Mouse (Mus musculus) Muller cell, postnatal 12 days (primary cell): ENCODE measurements around the gene Ptpa.

Source experiments
- DNase-seq: peaks from one replicate; pipeline ENCODE4 v3.0.0-alpha.2; 2015; ENCODE audit errors: inconsistent ontology term

Gene Ptpa

GRCm38 (mm10) chr2:30463904-30464330, 48.1 kb downstream of the Ptpa start:
- peak; percentile 94 for DNase-seq

DNA sequence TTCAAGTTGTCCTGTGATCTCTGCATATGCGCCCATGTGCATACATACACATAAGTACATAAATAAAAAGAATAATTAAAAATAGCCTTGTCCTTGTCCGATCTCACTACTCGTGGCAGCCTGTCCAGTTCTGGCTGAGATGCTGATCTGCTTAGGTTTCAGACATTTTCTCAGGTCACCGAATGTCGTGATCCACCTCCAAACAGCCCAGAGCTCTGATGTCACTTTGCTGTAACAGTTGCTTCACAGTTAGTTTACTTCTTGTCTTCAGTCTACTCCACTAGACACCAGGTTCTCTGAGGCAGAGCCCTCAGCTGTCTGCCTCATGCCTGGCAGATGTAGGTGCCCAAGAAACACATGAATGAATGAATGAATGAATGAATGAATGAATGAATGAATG, 48.6 kb downstream of the Ptpa start:
- peak; percentile 32 for DNase-seq

DNA sequence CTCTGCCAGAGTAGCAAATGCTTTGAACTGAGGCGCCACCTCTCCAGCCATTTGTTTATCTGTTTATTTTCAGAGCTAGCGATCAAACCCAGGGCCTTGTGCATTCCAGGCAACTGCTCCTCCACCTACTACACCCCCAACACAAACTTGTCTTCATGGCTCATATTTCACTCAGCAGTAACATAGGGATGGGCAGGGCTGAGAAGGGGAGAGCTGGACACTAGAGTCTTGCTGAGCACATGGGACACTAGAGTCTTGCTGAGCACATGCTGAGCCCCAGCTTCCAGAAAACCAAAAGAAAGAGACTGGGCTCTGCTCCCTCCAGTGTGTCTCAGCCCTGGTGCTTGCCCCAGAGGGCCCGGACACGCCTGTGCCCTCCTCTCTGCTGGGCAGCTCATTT, 50.9 kb downstream of the Ptpa start:
- DNase-seq: no peak

GRCm38 (mm10) chr2:30469009-30469408, 53.2 kb downstream of the Ptpa start:
- no peak for DNase-seq

DNA sequence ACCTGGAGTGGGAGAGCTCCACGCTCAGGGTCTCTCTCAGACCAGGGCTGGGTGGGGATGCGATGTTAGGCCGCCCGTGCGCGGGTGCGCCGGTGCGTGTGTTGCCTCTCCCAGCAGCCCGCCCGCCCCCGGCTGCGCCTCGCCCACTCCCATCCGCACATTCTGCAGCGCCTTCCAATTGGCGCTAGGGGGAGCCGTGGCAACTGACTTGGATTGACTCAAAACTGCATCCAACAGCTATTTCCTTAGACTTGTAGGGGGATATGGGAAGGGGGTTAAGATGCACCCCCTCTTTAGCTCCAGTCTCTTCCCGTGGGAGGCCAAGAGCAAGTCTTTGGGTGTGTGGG, 53.9 kb downstream of the Ptpa start:
- DNase-seq: peak; percentile 82

DNA sequence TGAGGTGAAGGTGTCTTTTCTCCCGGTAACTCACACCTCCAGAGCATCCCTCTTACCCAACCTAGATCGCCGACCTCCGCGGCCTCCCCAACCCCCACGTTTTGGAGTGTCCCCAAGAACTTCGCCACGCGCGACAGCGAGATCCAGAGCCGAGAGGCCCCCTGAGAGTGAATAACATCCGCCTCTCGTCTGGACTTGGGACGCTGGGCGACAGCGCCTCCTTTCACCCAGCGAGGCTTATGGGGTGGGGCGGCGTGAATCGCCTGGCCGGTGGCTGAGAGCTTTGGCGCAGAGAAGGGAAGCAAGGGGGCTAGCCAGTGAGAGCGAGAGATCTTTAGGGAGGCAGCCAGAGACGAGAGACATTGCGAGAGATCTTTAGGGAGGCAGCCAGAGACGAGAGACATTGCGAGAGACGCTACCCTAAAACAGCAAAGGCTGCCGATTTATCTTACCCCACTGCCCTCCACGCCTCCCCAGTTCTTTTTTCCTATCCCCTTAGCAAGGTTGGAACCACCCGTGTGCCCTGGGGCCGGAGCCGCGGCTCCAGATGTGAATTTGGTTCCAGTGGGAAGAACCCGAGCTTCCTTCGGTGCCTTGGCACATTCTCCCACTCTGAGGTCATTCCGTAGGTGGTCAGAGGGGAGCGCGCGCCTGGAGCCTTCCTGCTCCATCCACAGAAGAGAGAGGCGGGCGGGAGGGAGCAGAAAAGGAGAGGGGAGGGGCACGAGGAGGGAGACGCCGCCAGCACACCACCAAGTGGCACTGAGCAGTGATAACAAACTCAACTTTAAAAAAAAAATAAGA, 54.5 kb downstream of the Ptpa start:
- DNase-seq: peak; percentile 91

GRCm38 (mm10) chr2:30471051-30471450, 55.2 kb downstream of the Ptpa start:
- DNase-seq: peak; percentile 60

- peak; percentile 95 for DNase-seq
These were observed 56.2 kb downstream of the Ptpa start for GRCm38 (mm10) chr2:30471795-30472720.

DNA sequence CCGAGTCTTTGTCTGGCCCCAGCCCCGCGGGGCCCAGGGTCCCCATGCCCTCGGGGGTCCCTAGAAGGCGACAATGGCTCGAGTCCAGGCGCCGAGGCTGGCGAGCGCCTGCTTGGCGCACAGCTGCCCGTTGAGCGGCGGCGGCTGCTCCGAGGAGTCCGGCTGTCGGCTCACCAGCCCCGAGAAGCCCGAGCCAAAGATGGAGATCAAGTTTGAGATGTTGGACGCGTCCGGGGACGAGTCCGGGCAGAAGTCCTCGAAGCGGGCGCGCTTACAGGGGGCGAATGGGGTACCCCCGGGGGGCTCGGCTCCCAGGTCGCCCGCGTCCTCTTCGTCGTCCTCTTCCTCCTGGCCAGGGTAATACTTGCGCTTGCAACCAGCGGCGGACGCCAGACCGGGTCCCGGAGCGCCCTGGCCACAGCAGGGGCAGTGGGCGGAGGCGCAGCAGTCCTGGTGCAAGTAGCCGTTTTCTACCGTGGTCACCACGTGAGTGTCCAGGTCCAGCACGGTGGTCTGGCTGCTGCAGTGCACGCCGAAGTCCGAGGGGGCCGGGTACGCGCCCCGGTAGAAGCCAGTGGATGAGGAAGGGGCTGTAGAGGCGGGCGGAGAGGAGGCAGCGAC, 57.0 kb downstream of the Ptpa start:
- peak; percentile 56 for DNase-seq

- DNase-seq: no peak
These were observed 57.7 kb downstream of the Ptpa start for GRCm38 (mm10) chr2:30473431-30474031.

- peak; percentile 99 for DNase-seq
These were observed 58.2 kb downstream of the Ptpa start, which contains the start of gene Ier5l for GRCm38 (mm10) chr2:30474039-30474438. Gene Ier5l (minus strand): TSS chr2:30474219.

- no peak for DNase-seq
These were observed 58.9 kb downstream of the Ptpa start for GRCm38 (mm10) chr2:30474776-30475175.

- no peak for DNase-seq
These were observed 59.6 kb downstream of the Ptpa start for GRCm38 (mm10) chr2:30475457-30475856.

DNA sequence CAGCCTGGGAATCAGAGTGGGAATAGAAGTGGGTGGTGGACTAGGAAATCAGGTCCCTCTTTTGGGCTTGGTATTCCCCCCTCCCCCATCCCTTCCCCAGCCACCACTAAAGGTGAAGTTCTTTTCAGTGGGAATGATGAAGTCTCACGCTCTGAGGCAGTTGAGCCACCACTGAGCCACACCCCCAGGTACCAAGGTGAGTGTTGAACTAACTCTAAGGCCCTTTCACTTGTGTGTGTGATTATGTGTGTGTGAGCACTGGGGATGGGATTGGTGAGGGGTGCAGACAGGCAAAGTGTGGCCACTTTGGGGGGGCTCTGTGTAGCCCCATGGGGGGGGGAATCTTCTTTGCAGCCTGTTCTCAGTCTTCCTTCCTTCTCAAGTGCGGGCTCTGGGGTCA, 60.4 kb downstream of the Ptpa start:
- no peak for DNase-seq

GRCm38 (mm10) chr2:30478526-30478925, 62.7 kb downstream of the Ptpa start:
- no peak for DNase-seq

DNA sequence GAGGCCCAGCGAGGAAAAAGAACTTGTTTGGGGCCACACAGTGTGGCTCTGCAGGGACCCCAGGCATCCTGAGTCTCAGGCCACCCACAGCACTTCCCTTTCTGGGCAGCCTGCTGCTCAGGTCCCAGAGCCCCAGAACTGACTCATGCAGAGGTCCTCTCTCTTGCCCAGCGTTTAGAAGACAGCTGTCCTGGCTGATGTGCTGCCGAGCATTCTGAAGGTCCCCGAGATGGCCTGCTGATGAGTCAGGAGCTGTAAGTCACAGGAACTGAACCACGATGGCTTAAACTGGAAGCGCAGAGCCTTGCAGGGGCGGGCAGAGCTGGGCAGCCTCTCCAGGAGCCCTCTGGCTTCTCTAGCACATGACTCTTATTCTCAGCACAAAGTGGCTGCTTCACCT, 71.8 kb downstream of the Ptpa start:
- peak; percentile 74 for DNase-seq

DNA sequence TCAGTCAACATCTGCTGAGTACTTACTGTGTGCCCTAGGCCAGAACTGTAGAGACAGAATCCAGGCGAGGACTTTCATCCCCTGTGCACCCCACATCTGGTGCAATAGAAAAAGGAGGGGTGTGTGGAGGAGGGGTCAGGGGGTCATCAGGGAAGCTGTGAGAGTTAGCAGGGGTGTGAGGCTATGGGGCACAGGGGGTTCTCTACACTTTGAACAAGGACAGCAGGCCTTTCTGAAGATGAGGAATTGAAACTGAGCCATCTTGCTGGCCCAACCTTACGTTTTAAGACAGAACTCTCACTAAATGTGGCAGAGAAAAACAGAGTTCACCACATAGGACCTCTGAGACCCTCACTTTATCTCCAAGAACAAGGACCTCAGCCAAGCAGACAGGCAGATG, 74.5 kb downstream of the Ptpa start:
- no peak for DNase-seq

GRCm38 (mm10) chr2:30495000-30495908, 79.4 kb downstream of the Ptpa start:
- DNase-seq: no peak

DNA sequence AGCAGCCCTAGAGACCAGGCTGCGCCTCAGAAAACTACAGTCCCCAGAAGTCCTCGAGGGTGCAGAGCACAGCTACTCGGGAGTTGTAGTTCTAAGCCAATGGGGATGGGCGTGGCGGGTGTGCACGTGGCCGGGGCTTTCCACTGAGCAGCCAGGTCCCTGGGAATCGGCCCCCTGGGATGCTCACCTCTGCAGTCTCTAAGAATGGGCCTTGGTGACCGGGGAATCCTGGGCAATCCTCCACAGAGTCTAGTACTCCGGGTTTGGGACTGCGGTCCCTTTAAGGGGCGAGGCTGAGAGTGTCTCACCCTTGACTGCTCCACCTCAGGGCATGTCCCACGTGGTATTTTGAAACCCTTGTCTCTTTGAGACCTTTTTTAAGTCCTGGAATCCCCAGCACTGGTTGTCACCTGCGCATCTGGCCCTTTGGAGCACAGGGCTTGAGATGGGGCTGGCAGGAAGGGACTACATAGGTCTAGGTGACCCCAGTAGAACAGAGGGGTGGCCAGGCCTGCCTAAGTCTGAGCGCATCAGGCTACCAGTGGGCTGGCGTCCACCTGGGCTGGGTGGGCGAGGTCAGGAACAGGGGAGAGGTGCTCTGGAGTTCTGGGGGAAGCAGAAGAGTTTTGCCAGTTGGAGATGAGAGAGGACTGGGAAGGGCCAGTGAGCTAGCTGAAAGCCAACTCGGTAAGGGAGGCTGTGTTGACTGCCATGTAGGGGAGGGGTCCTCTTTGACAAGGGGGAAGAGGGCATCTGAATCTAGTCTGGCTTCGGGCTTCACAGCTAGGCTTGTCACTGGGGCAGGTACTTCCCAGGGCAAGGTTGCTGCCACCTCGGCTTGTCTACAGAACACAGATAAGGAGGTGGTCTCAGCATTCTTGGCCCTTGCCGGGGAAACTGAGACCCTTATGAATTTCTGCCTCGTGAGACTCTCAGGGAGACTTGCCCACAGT, 80.3 kb downstream of the Ptpa start:
- peak; percentile 64 for DNase-seq
